Mouse (Mus musculus) intestine, embryonic 16.5 days (tissue): ENCODE data around the gene Rras2. TPM values are rescaled to one million over a fixed set of nuclear protein-coding genes. Genes with fewer than 3 reads are reported as not detected.
A peak's percentile ranks its signal among the peaks of the same experiment; 100 is the strongest.

Source experiments
- ATAC-seq: fragments of 200-750 bp; cut with Nextera tagmentation; 2 replicates; pipeline ENCODE4 v1.8.0; 2017; ENCODE audit warnings: moderate TSS enrichment, moderate library complexity
- H3K27ac ChIP-seq: fragments of 300-500 bp; sonication (generic); 2 replicates; pipeline ENCODE4 v1.5.1; 2014; ENCODE audit warnings: mild to moderate bottlenecking, low read length
- H3K27me3 ChIP-seq: fragments of 300-500 bp; sonication (generic); replicated peaks from 2 replicates; pipeline ENCODE4 v1.6.1; 2014; ENCODE audit warnings: low read length, control low read depth, mixed read lengths; ENCODE audit not compliant: control insufficient read depth, insufficient read depth
- H3K36me3 ChIP-seq: fragments of 300-500 bp; sonication (generic); 2 replicates; pipeline ENCODE4 v1.6.1; 2014; ENCODE audit warnings: low read length, control low read depth; ENCODE audit not compliant: control insufficient read depth, insufficient read depth
- H3K4me1 ChIP-seq: fragments of 300-500 bp; sonication (generic); 2 replicates; pipeline ENCODE4 v1.6.1; 2014; ENCODE audit warnings: low read length, control low read depth, mixed read lengths; ENCODE audit not compliant: control insufficient read depth, insufficient read depth
- H3K4me2 ChIP-seq: fragments of 300-500 bp; sonication (generic); 2 replicates; pipeline ENCODE4 v1.6.1; 2014; ENCODE audit warnings: low read depth, low read length, control low read depth
- H3K4me3 ChIP-seq: fragments of 300-500 bp; sonication (generic); 2 replicates; pipeline ENCODE4 v1.5.1; 2014; ENCODE audit warnings: mild to moderate bottlenecking, low read length
- H3K9ac ChIP-seq: fragments of 300-500 bp; sonication (generic); 2 replicates; pipeline ENCODE4 v1.6.1; 2014; ENCODE audit warnings: low read depth, low read length
- H3K9me3 ChIP-seq: fragments of 300-500 bp; sonication (generic); 2 replicates; pipeline ENCODE4 v1.6.1; 2016; ENCODE audit warnings: low read length, control low read depth; ENCODE audit not compliant: control insufficient read depth
- WGBS: fragments of 180-500 bp; shearing (Covaris S2); extraction: QIAGEN DNeasy Blood & Tissue Kit; methylation state at CpG from one replicate; pipeline ENCODE4 v1.1.7; 2014; 5-methylcytosine and 5-hydroxymethylcytosine counted together
- polyA plus RNA-seq: library from polyadenylated mRNA; unstranded; fragments of >200 nt; fragmentation: Nextera tagmentation; extraction: Ambion mirVana; gene quantifications from 2 replicates; pipeline ENCODE4 v1.2.1, GENCODE M21; 2015

The Rras2 gene
- polyA plus RNA-seq, 1 experiment from 2014 or later = 20.6 TPM

- ATAC-seq = no peak
- WGBS = 73% methylated on average over 3 of the region's 3 CpGs
- H3K27ac ChIP-seq = no peak overlapping the region
Measured at GRCm38 (mm10) chr7:114027406-114027805, 90.2 kb downstream of the Rras2 start.

GRCm38 (mm10) chr7:114026923-114027322, 90.7 kb downstream of the Rras2 start:
- no peaks in the 10 kb centered on the region for H3K4me1 ChIP-seq
- WGBS = 92% methylated on average over 8 of the region's 8 CpGs
- H3K4me3 ChIP-seq = no peak overlapping the region
- H3K27ac ChIP-seq = no peak overlapping the region
- H3K36me3 ChIP-seq = no peaks in the 10 kb centered on the region
- no peaks in the 10 kb centered on the region for H3K9me3 ChIP-seq
- no peak overlapping the region for H3K4me2 ChIP-seq
- H3K27me3 ChIP-seq = no peaks in the 10 kb centered on the region
- no peak overlapping the region for H3K9ac ChIP-seq
- ATAC-seq = no peak

More at GRCm38 (mm10) chr7:114027406-114027805, 90.2 kb downstream of the Rras2 start:
- Histone ChIP-seq H3K4me2 (no peak overlapping the region), H3K4me3 (no peak overlapping the region), H3K27me3 (no peaks in the 10 kb centered on the region), H3K9me3 (no peaks in the 10 kb centered on the region), H3K36me3 (no peaks in the 10 kb centered on the region), H3K9ac (no peak overlapping the region), H3K4me1 (no peaks in the 10 kb centered on the region)

GRCm38 (mm10) chr7:114020704-114021093, 96.9 kb downstream of the Rras2 start:
- Histone ChIP-seq H3K9ac (peak overlapping the region; percentile 71), H3K36me3 (no peaks in the 10 kb centered on the region), H3K27ac (no peak overlapping the region), H3K9me3 (no peaks in the 10 kb centered on the region), H3K4me2 (peak overlapping the region; percentile 59), H3K27me3 (no peaks in the 10 kb centered on the region), H3K4me1 (no peaks in the 10 kb centered on the region), H3K4me3 (peak overlapping the region; percentile 62)
- peak; percentile 67 for ATAC-seq
- WGBS = 1% methylated on average over 11 of the region's 11 CpGs

- peak overlapping the region; percentile 71 for H3K9ac ChIP-seq
Measured at GRCm38 (mm10) chr7:114020057-114020703, 97.4 kb downstream of the Rras2 start.

GRCm38 (mm10) chr7:114018861-114019260, 98.7 kb downstream of the Rras2 start:
- Histone ChIP-seq H3K27ac (no peak overlapping the region), H3K27me3 (no peaks in the 10 kb centered on the region), H3K36me3 (no peaks in the 10 kb centered on the region), H3K4me3 (no peak overlapping the region), H3K4me1 (no peaks in the 10 kb centered on the region), H3K9me3 (no peaks in the 10 kb centered on the region), H3K9ac (no peak overlapping the region), H3K4me2 (no peak overlapping the region)
- WGBS = 66% methylated on average over 3 of the region's 3 CpGs
- 0 out of 2 replicates have a peak, but pooled peaks have one; percentile 9 for ATAC-seq

More at GRCm38 (mm10) chr7:114020057-114020703, 97.4 kb downstream of the Rras2 start:
- no peaks in the 10 kb centered on the region for H3K36me3 ChIP-seq
- peak overlapping the region; percentile 62 for H3K4me3 ChIP-seq
- H3K27ac ChIP-seq = no peak overlapping the region
- 7% methylated on average over 11 of the region's 11 CpGs for WGBS
- peak; percentile 31; the same call in 1 of the 2 replicates for ATAC-seq
- H3K4me1 ChIP-seq = no peaks in the 10 kb centered on the region
- H3K9me3 ChIP-seq = no peaks in the 10 kb centered on the region
- H3K4me2 ChIP-seq = peak overlapping the region; percentile 59
- H3K27me3 ChIP-seq = no peaks in the 10 kb centered on the region

GRCm38 (mm10) chr7:114016001-114016949, 101.3 kb downstream of the Rras2 start:
- Histone ChIP-seq H3K4me2 (no peak overlapping the region), H3K4me1 (no peaks in the 10 kb centered on the region), H3K36me3 (no peaks in the 10 kb centered on the region), H3K4me3 (no peak overlapping the region), H3K9ac (no peak overlapping the region), H3K27me3 (no peaks in the 10 kb centered on the region), H3K27ac (no peak overlapping the region), H3K9me3 (no peaks in the 10 kb centered on the region)
- WGBS = 74% methylated on average over 8 of the region's 8 CpGs
- no peak for ATAC-seq

- Histone ChIP-seq H3K27ac (no peak overlapping the region), H3K4me1 (no peaks in the 10 kb centered on the region), H3K36me3 (no peaks in the 10 kb centered on the region), H3K4me2 (no peak overlapping the region), H3K27me3 (no peaks in the 10 kb centered on the region), H3K9me3 (no peaks in the 10 kb centered on the region), H3K9ac (no peak overlapping the region), H3K4me3 (no peak overlapping the region)
- 60% methylated on average over 9 of the region's 9 CpGs for WGBS
- ATAC-seq = no peak
Measured at GRCm38 (mm10) chr7:114011726-114012443, 105.7 kb downstream of the Rras2 start.

- no peaks in the 10 kb centered on the region for H3K36me3 ChIP-seq
- H3K9me3 ChIP-seq = no peaks in the 10 kb centered on the region
- H3K4me1 ChIP-seq = no peaks in the 10 kb centered on the region
- ATAC-seq = no peak
- H3K4me2 ChIP-seq = no peak overlapping the region
- WGBS = 66% methylated on average over 5 of the region's 5 CpGs
- no peak overlapping the region for H3K27ac ChIP-seq
- H3K4me3 ChIP-seq = no peak overlapping the region
- H3K27me3 ChIP-seq = peaks cover 2% of the 10 kb centered on the region; the same call in 1 of the 2 replicates
- H3K9ac ChIP-seq = no peak overlapping the region
Measured at GRCm38 (mm10) chr7:114007565-114007964, 110.0 kb downstream of the Rras2 start.

- 83% methylated on average over 8 of the region's 8 CpGs for WGBS
- no peak for ATAC-seq
- Histone ChIP-seq H3K4me1 (no peaks in the 10 kb centered on the region), H3K9ac (no peak overlapping the region), H3K27ac (no peak overlapping the region), H3K9me3 (no peaks in the 10 kb centered on the region), H3K4me3 (no peak overlapping the region), H3K27me3 (peaks cover 2% of the 10 kb centered on the region; the same call in 1 of the 2 replicates), H3K4me2 (no peak overlapping the region), H3K36me3 (no peaks in the 10 kb centered on the region)
Measured at GRCm38 (mm10) chr7:114006456-114006855, 111.1 kb downstream of the Rras2 start.
